In genomic region chr17:87531411-87532157, GRCm38 (mm10) we compare ENCODE assay signal across 8 mouse cellular contexts.
DNase-seq lines count a peak whose midpoint lies in the region.

No protein-coding gene starts in this region.

- intact Hi-C loops in heart, postnatal 14 days (cut with DNase I): loop anchor here (2.0 kb wide), 3 partner anchors 39 to 215 kb away; partner anchors contain the start of gene Calm2
- intact Hi-C loops in left cerebral cortex, postnatal 25 days (cut with DNase I): loop anchor here (1.0 to 5.0 kb wide), 3 partner anchors 71 to 215 kb away; no protein-coding TSS in a partner anchor

- peak overlapping the region; percentile 46 for H3K4me3 ChIP-seq in megakaryocyte, embryonic 14.5 days (replicated peaks)

- peaks cover 37% of the 10 kb centered on the region for H3K4me1 ChIP-seq in megakaryocyte, embryonic 14.5 days

- DNase-seq in urinary bladder, adult 2 months (ENCODE audit: low spot score): peak; percentile 44
- no peak for DNase-seq in urinary bladder, postnatal 4 days (ENCODE audit: low spot score in 2 of 2)
- DNase-seq in fibroblast of lung, adult 2 months (ENCODE audit: low read depth): peak; percentile 21
- DNase-seq in heart, postnatal 14 days: peak; percentile 42 to 49
- DNase-seq in left cerebral cortex, postnatal 25 days (ENCODE audit: low spot score in 2 of 2): peak; percentile 27 to 47
- peak; percentile 39 for DNase-seq in telencephalon, adult 2 months (ENCODE audit: low read depth, low spot score)
- DNase-seq in thymus, postnatal 25 days: no peak

- H3K9me3 ChIP-seq in megakaryocyte, embryonic 14.5 days: no peaks in the 10 kb centered on the region

- no peaks in the 10 kb centered on the region for H3K36me3 ChIP-seq in megakaryocyte, embryonic 14.5 days (replicated peaks; ENCODE audit: low read length)

- H3K27me3 ChIP-seq in megakaryocyte, embryonic 14.5 days (replicated peaks): peaks cover 2% of the 10 kb centered on the region

Comparison
In these comparisons a context has a peak if more than half of its experiments do, and no peak if none do; other contexts are left out.
1. DNase-seq: peak in urinary bladder, adult 2 months (single experiment), fibroblast of lung, adult 2 months (single experiment), heart, postnatal 14 days (2 of 2), left cerebral cortex, postnatal 25 days (2 of 2) and telencephalon, adult 2 months (single experiment); none in urinary bladder, postnatal 4 days (0 of 2) and thymus, postnatal 25 days (single experiment).